Mouse (Mus musculus) layer of hippocampus, adult 9-11 months (tissue): ENCODE measurements around the gene 4930507D05Rik.
"Not testable (repeated sequence)": the region's sequence is repeated elsewhere in the genome, so short reads cannot be mapped to it uniquely, and the experiment has no call there.

Experiments
- DNase-seq: peaks from one replicate; pipeline ENCODE4 v3.0.0; 2022

Gene 4930507D05Rik

GRCm38 (mm10) chr10:62449364-62450279, at the start of gene 4930507D05Rik, which contains the start of gene Supv3l1:
4930507D05Rik (plus strand) TSS chr10:62449489.
Supv3l1 (minus strand) TSS chr10:62449738.
- peak; percentile 92 for DNase-seq

GRCm38 (mm10) chr10:62401641-62402111, 47.6 kb upstream of the 4930507D05Rik start:
- DNase-seq, result peak; percentile 47

GRCm38 (mm10) chr10:62404901-62405300, 44.4 kb upstream of the 4930507D05Rik start:
- DNase-seq, result no peak

GRCm38 (mm10) chr10:62410943-62411342, 38.3 kb upstream of the 4930507D05Rik start:
- peak; percentile 49 for DNase-seq

- no peak for DNase-seq
These were observed 37.6 kb upstream of the 4930507D05Rik start for GRCm38 (mm10) chr10:62411431-62412410.

GRCm38 (mm10) chr10:62412906-62413605, 36.2 kb upstream of the 4930507D05Rik start:
- DNase-seq, result no peak

- DNase-seq, result no peak
These were observed 35.7 kb upstream of the 4930507D05Rik start for GRCm38 (mm10) chr10:62413606-62413982.

GRCm38 (mm10) chr10:62418831-62419356, 30.4 kb upstream of the 4930507D05Rik start:
- no peak for DNase-seq

GRCm38 (mm10) chr10:62419422-62419821, 29.9 kb upstream of the 4930507D05Rik start:
- DNase-seq, result no peak

GRCm38 (mm10) chr10:62420399-62420798, 28.9 kb upstream of the 4930507D05Rik start:
- no peak for DNase-seq

- no peak for DNase-seq
These were observed 28.2 kb upstream of the 4930507D05Rik start for GRCm38 (mm10) chr10:62421127-62421526.

GRCm38 (mm10) chr10:62422255-62422654, 27.0 kb upstream of the 4930507D05Rik start, which contains the start of gene Hkdc1:
Hkdc1 (minus strand) TSS chr10:62422491.
- no peak for DNase-seq

- DNase-seq, result no peak
These were observed 24.0 kb upstream of the 4930507D05Rik start for GRCm38 (mm10) chr10:62425081-62425871.

- no peak for DNase-seq
These were observed 18.9 kb upstream of the 4930507D05Rik start for GRCm38 (mm10) chr10:62430427-62430826.

- no peak for DNase-seq
These were observed 971 bp downstream of the 4930507D05Rik start for GRCm38 (mm10) chr10:62450280-62450640.

GRCm38 (mm10) chr10:62452001-62452400, 2.7 kb downstream of the 4930507D05Rik start:
- DNase-seq, result not testable (repeated sequence)

- no peak for DNase-seq
These were observed 12.0 kb downstream of the 4930507D05Rik start for GRCm38 (mm10) chr10:62461321-62461720.

GRCm38 (mm10) chr10:62469736-62470135, 20.4 kb downstream of the 4930507D05Rik start:
- no peak for DNase-seq

- DNase-seq, result no peak
These were observed 21.8 kb downstream of the 4930507D05Rik start for GRCm38 (mm10) chr10:62471105-62471504.

GRCm38 (mm10) chr10:62474944-62475343, 25.7 kb downstream of the 4930507D05Rik start:
- no peak for DNase-seq

- DNase-seq, result no peak
These were observed 27.7 kb downstream of the 4930507D05Rik start for GRCm38 (mm10) chr10:62476980-62477379.
